Mouse (Mus musculus) layer of hippocampus, postnatal 14 days (tissue): ENCODE data around the gene Babam2. TPM values are rescaled to one million over a fixed set of nuclear protein-coding genes. Genes with fewer than 3 reads are reported as not detected.
"Not testable (repeated sequence)": the region's sequence is repeated elsewhere in the genome, so short reads cannot be mapped to it uniquely, and the experiment has no call there.

ENCODE experiments used
- DNase-seq, 2 experiments: peaks; one replicate each; pipeline ENCODE4 v3.0.0; 2021 to 2022; ENCODE audit warnings: low spot score in 2 of 2, mixed read lengths in 1 of 2
- total RNA-seq, 2 experiments: library from RNA; stranded (reverse); gene quantifications; 2 replicates each; pipeline ENCODE4 v1.2.3; 2021

The Babam2 gene
- total RNA-seq, 2 experiments from 2014 or later = 39.9 to 41.3 TPM

- DNase-seq = no peak
Measured at GRCm38 (mm10) chr5:31774976-31775375, 77.5 kb downstream of the Babam2 start.

DNA sequence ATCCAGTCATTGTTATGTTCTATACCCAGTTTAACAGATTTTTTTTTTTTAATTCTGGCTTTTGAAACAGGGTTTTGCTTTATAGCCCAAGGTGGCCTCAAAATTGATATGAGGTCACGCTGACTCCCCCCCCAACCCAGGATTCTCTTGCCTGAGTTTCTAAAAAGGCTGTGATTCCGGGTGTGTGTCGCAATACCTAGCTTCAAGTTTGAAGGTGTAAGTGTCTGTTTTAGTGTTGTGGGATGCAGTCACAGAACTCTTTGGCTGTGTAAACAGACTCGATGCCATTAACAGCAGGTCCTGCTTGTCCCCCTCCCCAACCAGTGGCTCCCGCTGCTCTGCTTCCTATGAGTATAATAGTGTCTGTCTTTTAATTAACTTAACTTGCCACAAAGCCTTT lies 84.1 kb downstream of the Babam2 start:
- DNase-seq = no peak

- no peak for DNase-seq
Measured at GRCm38 (mm10) chr5:31787201-31787600, 89.7 kb downstream of the Babam2 start.

- DNase-seq = no peak
Measured at GRCm38 (mm10) chr5:31787622-31788021, 90.1 kb downstream of the Babam2 start.

GRCm38 (mm10) chr5:31792338-31792737 lies 94.9 kb downstream of the Babam2 start:
- no peak for DNase-seq

GRCm38 (mm10) chr5:31792863-31793262 lies 95.4 kb downstream of the Babam2 start:
- no peak for DNase-seq

GRCm38 (mm10) chr5:31795414-31795813 lies 97.9 kb downstream of the Babam2 start:
- DNase-seq = no peak

DNA sequence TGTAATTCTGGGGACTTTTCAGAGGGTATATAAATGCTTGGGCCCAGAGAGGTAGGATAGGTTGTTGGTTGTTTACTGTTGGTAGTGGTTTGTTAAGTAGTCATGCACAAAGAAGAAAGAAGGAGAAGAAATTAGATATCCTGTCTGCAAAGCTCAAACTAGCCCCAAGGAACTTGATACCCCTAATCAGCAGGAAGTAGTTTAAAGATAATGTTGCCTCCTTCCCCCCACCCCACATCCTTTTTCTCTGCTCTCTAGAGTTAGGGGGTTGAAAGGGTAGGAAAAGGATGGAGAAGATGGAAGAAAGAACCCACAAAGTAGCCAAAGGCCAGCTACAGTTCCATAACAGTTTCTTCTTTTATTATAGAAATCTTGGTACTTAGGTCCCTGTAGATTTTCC lies 99.5 kb downstream of the Babam2 start:
- no peak for DNase-seq

DNA sequence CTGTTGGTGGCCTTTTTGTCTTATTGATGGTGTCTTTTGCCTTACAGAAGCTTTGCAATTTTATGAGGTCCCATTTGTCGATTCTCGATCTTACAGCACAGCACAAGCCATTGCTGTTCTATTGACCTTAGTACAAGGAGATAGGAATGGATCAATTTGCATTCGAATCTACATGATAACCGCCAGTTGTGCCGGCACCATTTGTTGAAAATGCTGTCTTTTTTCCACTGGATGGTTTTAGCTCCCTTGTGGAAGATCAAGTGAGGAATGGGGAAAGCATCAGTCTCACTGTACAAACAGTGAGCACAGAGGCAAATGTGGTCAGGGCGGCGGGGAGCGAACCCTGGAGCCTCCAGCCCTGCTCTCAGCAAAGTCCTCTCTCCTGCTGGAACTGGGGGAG lies 106.7 kb downstream of the Babam2 start:
- not testable (repeated sequence) for DNase-seq

GRCm38 (mm10) chr5:31804751-31805150 lies 107.3 kb downstream of the Babam2 start:
- no peak for DNase-seq

DNA sequence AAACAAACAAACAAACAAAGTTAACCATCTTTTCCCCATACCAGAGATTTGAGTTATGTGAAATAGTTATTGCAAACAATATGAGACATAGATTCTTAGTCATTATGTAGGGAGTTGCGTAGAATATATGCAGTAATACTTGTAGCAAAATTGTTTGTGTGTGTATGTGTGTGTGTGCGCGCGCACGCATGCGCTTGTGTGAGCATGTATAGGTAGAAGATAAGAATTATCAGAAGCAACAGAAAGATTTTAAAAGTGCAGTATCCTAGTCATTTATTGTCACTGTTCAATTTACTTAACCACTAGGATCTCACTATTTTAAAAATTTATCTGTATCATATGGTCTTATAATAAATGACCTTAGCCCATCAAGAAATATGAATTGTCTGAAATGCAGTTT lies 109.8 kb downstream of the Babam2 start:
- DNase-seq = no peak

DNA sequence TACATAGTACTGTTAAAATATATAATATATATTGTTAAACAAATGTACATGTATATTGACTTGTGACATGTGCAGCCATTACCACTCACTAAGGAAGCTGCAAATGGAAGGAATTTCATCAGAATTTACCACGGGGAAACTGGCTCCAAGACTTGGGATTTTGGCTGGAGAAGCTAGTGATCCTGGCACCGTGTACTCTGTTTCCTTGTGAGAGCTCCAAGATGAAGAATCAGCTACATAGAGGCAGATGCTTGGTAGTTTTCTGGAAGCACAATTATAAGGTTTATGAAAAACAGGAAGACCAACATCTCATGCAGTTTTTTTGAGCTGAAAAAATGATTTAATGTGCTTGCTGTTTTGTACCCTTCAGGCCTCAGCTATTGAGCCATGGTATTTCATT lies 110.8 kb downstream of the Babam2 start:
- DNase-seq = peak in 1 of 2 experiments; percentile 29

GRCm38 (mm10) chr5:31810796-31811662 lies 113.5 kb downstream of the Babam2 start:
- no peak for DNase-seq

- DNase-seq = no peak
Measured at GRCm38 (mm10) chr5:31811663-31812001, 114.1 kb downstream of the Babam2 start.

DNA sequence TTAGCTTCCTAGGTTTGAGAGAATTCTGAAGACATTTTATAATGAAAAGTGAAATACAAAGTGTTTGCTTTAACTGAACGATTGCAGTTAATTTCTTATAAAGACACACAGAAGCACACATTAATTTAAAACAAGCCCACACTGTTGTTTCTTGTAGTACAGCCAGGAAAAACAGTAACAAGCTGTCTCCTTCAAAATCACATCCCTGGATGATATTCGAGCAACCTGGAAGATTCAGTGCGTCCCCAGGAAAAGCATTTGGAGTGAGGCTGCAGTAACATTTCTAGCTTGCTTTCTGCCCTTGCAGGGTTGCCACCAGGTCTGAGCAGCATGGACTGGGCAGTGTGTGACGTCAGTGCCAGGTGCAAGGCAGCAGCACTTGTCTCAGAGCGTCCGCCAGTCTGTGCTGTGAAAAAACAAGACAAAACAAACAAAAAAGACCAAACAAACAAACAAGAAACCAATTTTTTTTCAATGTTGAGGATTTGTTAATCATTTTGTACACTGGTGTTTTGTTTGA lies 115.7 kb downstream of the Babam2 start:
- peak; percentile 22 to 62 for DNase-seq

DNA sequence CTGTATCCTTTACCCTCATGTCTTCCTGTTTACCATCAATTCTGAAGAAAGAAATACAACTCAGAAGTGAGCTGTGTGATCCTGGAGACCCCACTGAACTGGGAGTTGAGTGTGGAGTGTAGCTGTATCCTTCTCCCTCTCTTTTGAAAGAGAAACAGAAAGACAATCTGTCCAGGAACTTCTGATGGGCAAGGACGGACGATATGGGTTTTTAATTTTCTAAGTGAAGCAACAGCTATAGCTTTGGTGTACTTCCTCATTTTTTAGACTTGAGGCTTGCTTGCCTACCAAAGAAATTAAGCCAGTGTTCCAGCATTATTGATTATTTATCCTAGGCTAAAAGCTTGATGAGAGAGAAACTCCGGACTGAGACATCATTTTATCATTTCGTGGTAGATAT lies 116.6 kb downstream of the Babam2 start:
- DNase-seq = no peak

- DNase-seq = no peak
Measured at GRCm38 (mm10) chr5:31815129-31815528, 117.6 kb downstream of the Babam2 start.

DNA sequence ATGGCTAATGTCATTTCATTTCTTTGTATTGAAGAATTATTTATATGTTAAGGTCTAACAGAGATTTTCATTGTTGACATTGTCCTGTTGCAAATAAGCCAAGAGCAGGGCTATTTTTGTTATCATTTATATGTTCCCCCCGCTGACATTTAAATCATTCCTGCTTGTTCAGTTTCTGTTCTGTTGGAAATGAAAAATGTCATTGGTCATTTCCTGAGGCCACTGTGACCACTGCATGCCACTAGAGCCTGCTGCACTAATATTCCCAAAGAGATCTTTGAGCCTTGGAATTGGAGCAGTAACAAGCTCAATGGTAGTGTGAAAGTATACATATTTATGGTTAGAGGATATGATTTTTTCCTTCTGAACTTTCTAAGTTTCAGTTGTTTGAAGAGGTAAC lies 118.6 kb downstream of the Babam2 start:
- DNase-seq = no peak

- no peak for DNase-seq
Measured at GRCm38 (mm10) chr5:31820801-31821200, 123.3 kb downstream of the Babam2 start.

DNA sequence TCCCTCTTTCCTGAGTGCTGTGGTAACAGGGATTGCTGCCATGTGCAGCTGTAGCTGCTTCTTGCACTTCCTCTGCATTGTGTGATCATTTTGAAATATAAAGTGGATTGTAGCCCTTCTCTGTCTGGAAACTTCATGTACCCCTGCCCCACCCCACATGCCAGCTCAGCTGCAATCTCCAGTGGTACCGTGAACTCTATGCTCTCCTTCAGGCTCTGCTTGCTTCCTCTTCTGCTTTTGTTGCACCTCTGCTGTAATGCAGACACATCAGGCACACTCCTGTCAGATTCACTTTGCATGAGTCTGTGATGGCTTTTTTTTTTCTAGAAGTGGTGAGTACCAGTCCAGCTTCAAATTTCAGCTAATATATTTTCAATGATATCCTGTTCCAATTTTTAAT lies 123.7 kb downstream of the Babam2 start:
- no peak for DNase-seq

GRCm38 (mm10) chr5:31823673-31824072 lies 126.2 kb downstream of the Babam2 start:
- no peak for DNase-seq

- DNase-seq = no peak
Measured at GRCm38 (mm10) chr5:31824126-31824525, 126.6 kb downstream of the Babam2 start.

DNA sequence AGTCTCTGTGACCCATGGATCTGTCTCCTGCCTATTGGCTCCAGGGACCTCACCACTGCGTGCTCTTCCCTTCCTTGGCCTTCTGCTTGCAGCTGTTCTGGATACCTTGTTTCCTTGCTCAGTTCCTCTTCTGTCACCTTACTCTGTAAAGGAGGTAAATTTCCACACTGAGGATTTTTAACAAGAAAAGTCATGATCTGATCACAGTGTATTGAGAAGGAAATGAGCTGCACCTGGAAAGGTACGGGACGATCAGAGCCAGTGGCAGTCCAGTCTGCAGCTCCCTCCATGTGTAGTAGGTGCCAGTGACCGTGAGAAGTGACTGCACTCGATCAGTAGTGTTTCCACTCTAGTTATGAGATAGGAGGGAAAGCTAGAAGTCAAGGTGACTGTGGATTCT lies 129.8 kb downstream of the Babam2 start:
- no peak for DNase-seq
